ENCODE assay signal across 16 mouse cellular contexts in the genomic region with DNA sequence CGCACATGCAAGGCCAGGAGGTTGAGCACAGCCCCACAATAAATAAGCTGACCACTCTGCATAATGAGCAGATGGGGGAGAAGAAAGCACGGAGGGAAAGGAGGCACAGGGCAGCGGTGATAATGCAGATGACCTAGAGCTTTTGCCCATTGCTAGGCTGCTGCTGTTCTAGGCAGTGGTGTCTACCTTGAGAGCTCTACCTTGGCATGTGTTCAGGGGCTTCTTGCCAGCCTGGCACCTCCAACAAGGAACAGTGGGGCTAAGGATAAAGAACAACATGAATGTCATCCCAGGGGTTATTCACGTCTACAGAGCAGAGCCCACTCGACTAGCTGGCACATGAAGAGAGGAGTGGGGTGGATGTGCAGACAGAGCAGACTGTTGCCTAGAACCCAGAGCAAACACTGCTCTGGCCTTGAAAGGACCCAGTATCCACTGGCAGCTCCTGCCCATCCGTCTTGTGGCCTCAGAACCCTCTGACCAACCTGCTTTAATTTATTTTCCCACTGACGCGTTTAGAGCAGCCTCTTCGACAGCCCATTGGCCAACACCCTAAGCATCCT. TPM values are rescaled to one million over a fixed set of nuclear protein-coding genes. Genes with fewer than 3 reads are reported as not detected.
DNase-seq lines count a peak whose midpoint lies in the region; ATAC-seq lines count a peak whose summit lies in the region.
"Had no signal": no experiment of that assay in that cellular context is flagged by ENCODE, and none has a peak within 500 bp of the region (broad histone marks: within the 10 kb centered on the region; RNA-seq: fewer than 3 reads in every experiment).

No protein-coding gene starts in this region.

- no peak overlapping the region for H3K27ac ChIP-seq in neural tube, embryonic 12.5 days
- 0 out of 2 replicates have a peak overlapping the region, but pooled peaks have one; percentile 1 for H3K27ac ChIP-seq in hindbrain, embryonic 11.5 days (ENCODE audit: low read depth, low read length)
- H3K27ac ChIP-seq in midbrain, embryonic 14.5 days (replicated peaks; ENCODE audit: low read depth, low read length): peak overlapping the region; percentile 33; the same call in 1 of the 2 replicates
- H3K27ac ChIP-seq: kidney, postnatal 0 days; limb, embryonic 13.5 days; liver, embryonic 15.5 days had no signal

- H3K9ac ChIP-seq in neural tube, embryonic 12.5 days: no peak overlapping the region
- H3K9ac ChIP-seq in hindbrain, embryonic 11.5 days (ENCODE audit: low read depth, low read length): no peak overlapping the region
- H3K9ac ChIP-seq in midbrain, embryonic 14.5 days (replicated peaks; ENCODE audit: low read length): no peak overlapping the region
- H3K9ac ChIP-seq: heart, embryonic 12.5 days; limb, embryonic 13.5 days; liver, embryonic 15.5 days had no signal

- H3K4me3 ChIP-seq in neural tube, embryonic 12.5 days: no peak overlapping the region
- no peak overlapping the region for H3K4me3 ChIP-seq in hindbrain, embryonic 11.5 days (ENCODE audit: low read depth, low read length)
- H3K4me3 ChIP-seq in midbrain, embryonic 14.5 days (replicated peaks; ENCODE audit: low read depth, low read length): no peak overlapping the region
- H3K4me3 ChIP-seq: erythroblast, embryonic 14.5 days; heart, embryonic 12.5 days; limb, embryonic 13.5 days; liver, embryonic 15.5 days; megakaryocyte, embryonic 14.5 days; myocyte had no signal

- peak; percentile 26; the same call in 1 of the 2 replicates for ATAC-seq in neural tube, embryonic 12.5 days (ENCODE audit: low FRiP score, low read depth)
- no peak for ATAC-seq in hindbrain, embryonic 11.5 days (ENCODE audit: low FRiP score)
- ATAC-seq in midbrain, embryonic 14.5 days (ENCODE audit: low FRiP score, low TSS enrichment): no peak

- H3K9me3 ChIP-seq in neural tube, embryonic 12.5 days: no peaks in the 10 kb centered on the region
- H3K9me3 ChIP-seq in hindbrain, embryonic 11.5 days (ENCODE audit: control insufficient read depth, low read length): no peaks in the 10 kb centered on the region
- H3K9me3 ChIP-seq in midbrain, embryonic 14.5 days (ENCODE audit: control insufficient read depth, low read length): no peaks in the 10 kb centered on the region
- H3K9me3 ChIP-seq: heart, embryonic 12.5 days; limb, embryonic 13.5 days; liver, embryonic 15.5 days had no signal

- no peak for DNase-seq in neural tube, embryonic 10.5 days (ENCODE audit: extremely low spot score, low spot score)
- no peak for DNase-seq in hindbrain, embryonic 11.5 days (ENCODE audit: low spot score)
- no peak for DNase-seq in midbrain, embryonic 14.5 days
- DNase-seq in kidney, postnatal 25 days: no peak
- DNase-seq in Muller cell, postnatal 12 days (ENCODE audit: inconsistent ontology term): no peak
- DNase-seq in kidney, postnatal 14 days: no peak
- DNase-seq: layer of hippocampus, adult 9-11 months; right cerebral cortex, postnatal 14 days had no signal

- no peak overlapping the region for H3K4me2 ChIP-seq in neural tube, embryonic 12.5 days (replicated peaks)
- no peak overlapping the region for H3K4me2 ChIP-seq in hindbrain, embryonic 11.5 days (replicated peaks; ENCODE audit: low read depth, low read length)
- no peak overlapping the region for H3K4me2 ChIP-seq in midbrain, embryonic 14.5 days (ENCODE audit: low read length)
- H3K4me2 ChIP-seq: heart, embryonic 12.5 days; limb, embryonic 13.5 days; liver, embryonic 15.5 days had no signal

- H3K4me1 ChIP-seq in neural tube, embryonic 12.5 days: 0 out of 2 replicates have a peak, but pooled peaks cover 4% of the 10 kb centered on the region
- H3K4me1 ChIP-seq in hindbrain, embryonic 11.5 days (replicated peaks; ENCODE audit: control insufficient read depth, insufficient read depth, low read length): no peaks in the 10 kb centered on the region
- H3K4me1 ChIP-seq in midbrain, embryonic 14.5 days (ENCODE audit: control insufficient read depth, insufficient read depth, low read length): 0 out of 2 replicates have a peak, but pooled peaks cover 2% of the 10 kb centered on the region
- H3K4me1 ChIP-seq: heart, embryonic 12.5 days; limb, embryonic 13.5 days; liver, embryonic 15.5 days had no signal

- H3K36me3 ChIP-seq in neural tube, embryonic 12.5 days: peaks cover 51% of the 10 kb centered on the region
- peaks cover 6% of the 10 kb centered on the region for H3K36me3 ChIP-seq in hindbrain, embryonic 11.5 days (ENCODE audit: control insufficient read depth, insufficient read depth, low read length)
- peaks cover 60% of the 10 kb centered on the region for H3K36me3 ChIP-seq in midbrain, embryonic 14.5 days (ENCODE audit: control insufficient read depth, insufficient read depth, low read length)

- 75% methylated on average over 9 of the region's 9 CpGs for WGBS in neural tube, embryonic 12.5 days
- 81% methylated on average over 9 of the region's 9 CpGs for WGBS in hindbrain, embryonic 11.5 days
- WGBS in midbrain, embryonic 14.5 days: 78% methylated on average over 9 of the region's 9 CpGs

- H3K27me3 ChIP-seq in neural tube, embryonic 12.5 days (replicated peaks): no peaks in the 10 kb centered on the region
- H3K27me3 ChIP-seq in hindbrain, embryonic 11.5 days (ENCODE audit: control insufficient read depth, insufficient read depth, low read length): no peaks in the 10 kb centered on the region
- no peaks in the 10 kb centered on the region for H3K27me3 ChIP-seq in midbrain, embryonic 14.5 days (ENCODE audit: control insufficient read depth, insufficient read depth, low read length)
- H3K27me3 ChIP-seq: heart, embryonic 12.5 days; limb, embryonic 13.5 days; liver, embryonic 15.5 days had no signal

RNA-seq across cellular contexts. Expression of a gene that starts 26.5 kb away (rescaled TPM):
- polyA plus RNA-seq in neural tube, embryonic 12.5 days (2016; fragmentation: Nextera tagmentation; extraction: Ambion mirVana): 24.6 and 25.0 TPM in 2 replicates
- polyA plus RNA-seq in hindbrain, embryonic 11.5 days (2014; fragmentation: Nextera tagmentation; extraction: Ambion mirVana): 21.1 and 24.2 TPM in 2 replicates
- polyA plus RNA-seq in midbrain, embryonic 14.5 days (2014; fragmentation: Nextera tagmentation; extraction: Ambion mirVana): 22.7 and 25.4 TPM in 2 replicates
